Mouse (Mus musculus): Measurements from ENCODE around the gene Lefty2. TPM values are rescaled to one million over a fixed set of nuclear protein-coding genes. Genes with fewer than 3 reads are reported as not detected.

Gene Lefty2
- polyA plus RNA-seq, 1 experiment from 2014 or later, result 0.08 TPM

- WGBS, result 79% methylated on average over 4 of the region's 4 CpGs
These were observed 51.6 kb downstream of the Lefty2 start for GRCm38 (mm10) chr1:180944553-180944952.

GRCm38 (mm10) chr1:180945001-180945980 is 52.4 kb downstream of the Lefty2 start:
- Histone ChIP-seq H3K4me1 (ENCODE audit: control insufficient read depth, insufficient read depth, low read length) (peaks cover 40% of the 10 kb centered on the region), H3K27me3 (ENCODE audit: control insufficient read depth, insufficient read depth, low read length) (no peaks in the 10 kb centered on the region), H3K4me3 (ENCODE audit: low read length) (0 out of 2 replicates have a peak overlapping the region, but pooled peaks have one; percentile 4), H3K36me3 (ENCODE audit: control insufficient read depth, insufficient read depth) (peaks cover 10% of the 10 kb centered on the region; the same call in 1 of the 2 replicates), H3K4me2 (ENCODE audit: low read depth, low read length) (peak overlapping the region; percentile 50), H3K27ac (ENCODE audit: low read length) (peak overlapping the region; percentile 45), H3K9ac (ENCODE audit: low read length) (peak overlapping the region; percentile 41; the same call in 1 of the 2 replicates), H3K9me3 (replicated peaks; ENCODE audit: control insufficient read depth, low read length) (no peaks in the 10 kb centered on the region)
- peak; percentile 50 for ATAC-seq (replicated peaks; ENCODE audit: extremely low read depth, insufficient read depth, low FRiP score)
- WGBS, result 35% methylated on average over 20 of the region's 20 CpGs

More at GRCm38 (mm10) chr1:180944553-180944952, 51.6 kb downstream of the Lefty2 start:
- H3K4me2 ChIP-seq (ENCODE audit: low read depth, low read length), result no peak overlapping the region
- no peaks in the 10 kb centered on the region for H3K27me3 ChIP-seq (ENCODE audit: control insufficient read depth, insufficient read depth, low read length)
- H3K4me1 ChIP-seq (ENCODE audit: control insufficient read depth, insufficient read depth, low read length), result peaks cover 40% of the 10 kb centered on the region
- H3K36me3 ChIP-seq (ENCODE audit: control insufficient read depth, insufficient read depth), result 0 out of 2 replicates have a peak, but pooled peaks cover 5% of the 10 kb centered on the region
- H3K9ac ChIP-seq (ENCODE audit: low read length), result no peak overlapping the region
- H3K27ac ChIP-seq (ENCODE audit: low read length), result no peak overlapping the region
- no peak for ATAC-seq (replicated peaks; ENCODE audit: extremely low read depth, insufficient read depth, low FRiP score)
- no peaks in the 10 kb centered on the region for H3K9me3 ChIP-seq (replicated peaks; ENCODE audit: control insufficient read depth, low read length)
- H3K4me3 ChIP-seq (ENCODE audit: low read length), result no peak overlapping the region

- H3K4me1 ChIP-seq (ENCODE audit: control insufficient read depth, insufficient read depth, low read length), result peaks cover 37% of the 10 kb centered on the region
- 0 out of 2 replicates have a peak overlapping the region, but pooled peaks have one; percentile 1 for H3K9ac ChIP-seq (ENCODE audit: low read length)
- no peak overlapping the region for H3K27ac ChIP-seq (ENCODE audit: low read length)
- 70% methylated on average over 6 of the region's 6 CpGs for WGBS
- H3K36me3 ChIP-seq (ENCODE audit: control insufficient read depth, insufficient read depth), result peaks cover 13% of the 10 kb centered on the region
- no peak overlapping the region for H3K4me3 ChIP-seq (ENCODE audit: low read length)
- ATAC-seq (replicated peaks; ENCODE audit: extremely low read depth, insufficient read depth, low FRiP score), result no peak
- H3K4me2 ChIP-seq (ENCODE audit: low read depth, low read length), result no peak overlapping the region
- H3K27me3 ChIP-seq (ENCODE audit: control insufficient read depth, insufficient read depth, low read length), result no peaks in the 10 kb centered on the region
- H3K9me3 ChIP-seq (replicated peaks; ENCODE audit: control insufficient read depth, low read length), result no peaks in the 10 kb centered on the region; the same call in 1 of the 2 replicates
These were observed 53.5 kb downstream of the Lefty2 start for GRCm38 (mm10) chr1:180946448-180946847.

Other genes with a start within 250 kb of the Lefty2 start
- gene Mixl1, start 196.1 kb upstream of the Lefty2 start, polyA plus RNA-seq (2015; fragmentation: Nextera tagmentation; extraction: Ambion mirVana), result 0.24 TPM in 1 of 2 replicates, not detected in the other
- gene Acbd3, start 167.1 kb upstream of the Lefty2 start, polyA plus RNA-seq (2015; fragmentation: Nextera tagmentation; extraction: Ambion mirVana), result 18.3 and 19.2 TPM in 2 replicates
- 1,475 and 1,571 TPM in 2 replicates for gene H3f3a, start 79.2 kb upstream of the Lefty2 start, polyA plus RNA-seq (2015; fragmentation: Nextera tagmentation; extraction: Ambion mirVana)
- 22.2 and 28.6 TPM in 2 replicates for gene Sde2, start 42.0 kb upstream of the Lefty2 start, polyA plus RNA-seq (2015; fragmentation: Nextera tagmentation; extraction: Ambion mirVana)
- 55.1 and 60.6 TPM in 2 replicates for gene Pycr2, start 11.2 kb downstream of the Lefty2 start, polyA plus RNA-seq (2015; fragmentation: Nextera tagmentation; extraction: Ambion mirVana)
- gene Lefty1, start 41.9 kb downstream of the Lefty2 start, polyA plus RNA-seq (2015; fragmentation: Nextera tagmentation; extraction: Ambion mirVana), result 1.1 and 1.5 TPM in 2 replicates
- gene Tmem63a, start 49.2 kb downstream of the Lefty2 start, polyA plus RNA-seq (2015; fragmentation: Nextera tagmentation; extraction: Ambion mirVana), result 11.2 and 14.8 TPM in 2 replicates
- gene Ephx1, start 127.8 kb downstream of the Lefty2 start, polyA plus RNA-seq (2015; fragmentation: Nextera tagmentation; extraction: Ambion mirVana), result 10.3 and 11.3 TPM in 2 replicates
- 0.12 TPM in 1 of 2 replicates, not detected in the other for gene 9130409I23Rik, start 158.1 kb downstream of the Lefty2 start, polyA plus RNA-seq (2015; fragmentation: Nextera tagmentation; extraction: Ambion mirVana)